Mouse (Mus musculus): Measurements from ENCODE around the gene Tbxa2r. TPM values are rescaled to one million over a fixed set of nuclear protein-coding genes. Genes with fewer than 3 reads are reported as not detected.
A peak's percentile ranks its signal among the peaks of the same experiment; 100 is the strongest.

Tbxa2r gene
- 23.1 and 23.4 TPM in 2 replicates for polyA plus RNA-seq (2014; fragmentation: Nextera tagmentation; extraction: Ambion mirVana)

GRCm38 (mm10) chr10:81328386-81328785 lies at the start of gene Tbxa2r:
Gene Tbxa2r, plus strand, starts transcription at chr10:81328731.
- peak within 1 kb of the TSS; percentile 26 for H3K4me3 ChIP-seq (ENCODE audit: low read depth, low read length)
- no peak for ATAC-seq (ENCODE audit: insufficient number of reproducible peaks, insufficient read depth, low FRiP score, low read depth)
- 10% methylated on average over 10 of the region's 10 CpGs for WGBS

GRCm38 (mm10) chr10:81279496-81279895 lies 49.0 kb upstream of the Tbxa2r start:
- ATAC-seq (ENCODE audit: insufficient number of reproducible peaks, insufficient read depth, low FRiP score, low read depth) = peak; percentile 11; the same call in 1 of the 2 replicates
- Histone ChIP-seq H3K27ac (ENCODE audit: low read length) (no peak overlapping the region), H3K9ac (replicated peaks; ENCODE audit: low read depth, low read length) (no peak overlapping the region), H3K4me2 (replicated peaks; ENCODE audit: low read depth, low read length) (no peak overlapping the region), H3K27me3 (ENCODE audit: control insufficient read depth, insufficient read depth, low read length) (no peaks in the 10 kb centered on the region), H3K4me3 (ENCODE audit: low read depth, low read length) (no peak overlapping the region), H3K36me3 (ENCODE audit: control insufficient read depth, insufficient read depth, low read length) (no peaks in the 10 kb centered on the region), H3K4me1 (ENCODE audit: control insufficient read depth, insufficient read depth, low read length) (no peaks in the 10 kb centered on the region), H3K9me3 (ENCODE audit: control insufficient read depth, low read depth, low read length) (no peaks in the 10 kb centered on the region)
- 32% methylated on average over 10 of the region's 10 CpGs for WGBS

More at GRCm38 (mm10) chr10:81328386-81328785, at the start of gene Tbxa2r:
- H3K27me3 ChIP-seq (ENCODE audit: control insufficient read depth, insufficient read depth, low read length) = 0 out of 2 replicates have a peak, but pooled peaks cover 5% of the 10 kb centered on the region
- H3K9ac ChIP-seq (replicated peaks; ENCODE audit: low read depth, low read length) = peak within 1 kb of the TSS; percentile 41; the same call in 1 of the 2 replicates
- peaks cover 39% of the 10 kb centered on the region for H3K36me3 ChIP-seq (ENCODE audit: control insufficient read depth, insufficient read depth, low read length)
- H3K27ac ChIP-seq (ENCODE audit: low read length) = peak within 1 kb of the TSS; percentile 85
- H3K4me1 ChIP-seq (ENCODE audit: control insufficient read depth, insufficient read depth, low read length) = peaks cover 28% of the 10 kb centered on the region
- peak within 1 kb of the TSS; percentile 36 for H3K4me2 ChIP-seq (replicated peaks; ENCODE audit: low read depth, low read length)
- no peaks in the 10 kb centered on the region for H3K9me3 ChIP-seq (ENCODE audit: control insufficient read depth, low read depth, low read length)

- Histone ChIP-seq H3K9me3 (ENCODE audit: control insufficient read depth, low read depth, low read length) (no peaks in the 10 kb centered on the region), H3K4me3 (ENCODE audit: low read depth, low read length) (no peak overlapping the region; the same call in 1 of the 2 replicates), H3K36me3 (ENCODE audit: control insufficient read depth, insufficient read depth, low read length) (no peaks in the 10 kb centered on the region), H3K4me2 (replicated peaks; ENCODE audit: low read depth, low read length) (no peak overlapping the region), H3K27me3 (ENCODE audit: control insufficient read depth, insufficient read depth, low read length) (0 out of 2 replicates have a peak, but pooled peaks cover 9% of the 10 kb centered on the region), H3K4me1 (ENCODE audit: control insufficient read depth, insufficient read depth, low read length) (peaks cover 5% of the 10 kb centered on the region; the same call in 1 of the 2 replicates), H3K9ac (replicated peaks; ENCODE audit: low read depth, low read length) (no peak overlapping the region), H3K27ac (ENCODE audit: low read length) (no peak overlapping the region)
- no peak for ATAC-seq (ENCODE audit: insufficient number of reproducible peaks, insufficient read depth, low FRiP score, low read depth)
- WGBS = 46% methylated on average over 6 of the region's 6 CpGs
Observed at GRCm38 (mm10) chr10:81284189-81284588, 44.3 kb upstream of the Tbxa2r start.

- H3K27me3 ChIP-seq (ENCODE audit: control insufficient read depth, insufficient read depth, low read length) = 0 out of 2 replicates have a peak, but pooled peaks cover 9% of the 10 kb centered on the region
- H3K9me3 ChIP-seq (ENCODE audit: control insufficient read depth, low read depth, low read length) = no peaks in the 10 kb centered on the region
- peak overlapping the region; percentile 42 for H3K4me3 ChIP-seq (ENCODE audit: low read depth, low read length)
- no peaks in the 10 kb centered on the region for H3K36me3 ChIP-seq (ENCODE audit: control insufficient read depth, insufficient read depth, low read length)
- 10% methylated on average over 17 of the region's 17 CpGs for WGBS
- H3K27ac ChIP-seq (ENCODE audit: low read length) = peak overlapping the region; percentile 48; the same call in 1 of the 2 replicates
- peak overlapping the region; percentile 59 for H3K4me2 ChIP-seq (replicated peaks; ENCODE audit: low read depth, low read length)
- ATAC-seq (ENCODE audit: insufficient number of reproducible peaks, insufficient read depth, low FRiP score, low read depth) = peak; percentile 64
- peaks cover 5% of the 10 kb centered on the region; the same call in 1 of the 2 replicates for H3K4me1 ChIP-seq (ENCODE audit: control insufficient read depth, insufficient read depth, low read length)
- H3K9ac ChIP-seq (replicated peaks; ENCODE audit: low read depth, low read length) = peak overlapping the region; percentile 22; the same call in 1 of the 2 replicates
Observed at GRCm38 (mm10) chr10:81284719-81285118, 43.8 kb upstream of the Tbxa2r start.

- H3K27ac ChIP-seq (ENCODE audit: low read length) = peak overlapping the region; percentile 48
- peak overlapping the region; percentile 42 for H3K4me3 ChIP-seq (ENCODE audit: low read depth, low read length)
- no peaks in the 10 kb centered on the region for H3K36me3 ChIP-seq (ENCODE audit: control insufficient read depth, insufficient read depth, low read length)
- H3K9ac ChIP-seq (replicated peaks; ENCODE audit: low read depth, low read length) = peak overlapping the region; percentile 22; the same call in 1 of the 2 replicates
- peaks cover 5% of the 10 kb centered on the region; the same call in 1 of the 2 replicates for H3K4me1 ChIP-seq (ENCODE audit: control insufficient read depth, insufficient read depth, low read length)
- 1% methylated on average over 54 of the region's 54 CpGs for WGBS
- peak overlapping the region; percentile 59 for H3K4me2 ChIP-seq (replicated peaks; ENCODE audit: low read depth, low read length)
- no peaks in the 10 kb centered on the region for H3K9me3 ChIP-seq (ENCODE audit: control insufficient read depth, low read depth, low read length)
- peak; percentile 76 for ATAC-seq (ENCODE audit: insufficient number of reproducible peaks, insufficient read depth, low FRiP score, low read depth)
- 0 out of 2 replicates have a peak, but pooled peaks cover 9% of the 10 kb centered on the region for H3K27me3 ChIP-seq (ENCODE audit: control insufficient read depth, insufficient read depth, low read length)
Observed at GRCm38 (mm10) chr10:81285694-81286450, 42.7 kb upstream of the Tbxa2r start.

GRCm38 (mm10) chr10:81286586-81286985 lies 41.9 kb upstream of the Tbxa2r start:
- no peaks in the 10 kb centered on the region for H3K9me3 ChIP-seq (ENCODE audit: control insufficient read depth, low read depth, low read length)
- no peak overlapping the region for H3K9ac ChIP-seq (replicated peaks; ENCODE audit: low read depth, low read length)
- H3K36me3 ChIP-seq (ENCODE audit: control insufficient read depth, insufficient read depth, low read length) = no peaks in the 10 kb centered on the region
- no peak overlapping the region for H3K4me3 ChIP-seq (ENCODE audit: low read depth, low read length)
- no peak for ATAC-seq (ENCODE audit: insufficient number of reproducible peaks, insufficient read depth, low FRiP score, low read depth)
- WGBS = 32% methylated on average over 6 of the region's 6 CpGs
- no peak overlapping the region for H3K27ac ChIP-seq (ENCODE audit: low read length)
- peaks cover 9% of the 10 kb centered on the region; the same call in 1 of the 2 replicates for H3K4me1 ChIP-seq (ENCODE audit: control insufficient read depth, insufficient read depth, low read length)
- H3K27me3 ChIP-seq (ENCODE audit: control insufficient read depth, insufficient read depth, low read length) = peaks cover 9% of the 10 kb centered on the region; the same call in 1 of the 2 replicates
- peak overlapping the region; percentile 59; the same call in 1 of the 2 replicates for H3K4me2 ChIP-seq (replicated peaks; ENCODE audit: low read depth, low read length)

- H3K27me3 ChIP-seq (ENCODE audit: control insufficient read depth, insufficient read depth, low read length) = peaks cover 9% of the 10 kb centered on the region; the same call in 1 of the 2 replicates
Observed at GRCm38 (mm10) chr10:81287513-81288157, 40.9 kb upstream of the Tbxa2r start.

GRCm38 (mm10) chr10:81288601-81289000 lies 39.9 kb upstream of the Tbxa2r start:
- no peak overlapping the region for H3K9ac ChIP-seq (replicated peaks; ENCODE audit: low read depth, low read length)
- WGBS = 33% methylated on average over 6 of the region's 6 CpGs
- no peak for ATAC-seq (ENCODE audit: insufficient number of reproducible peaks, insufficient read depth, low FRiP score, low read depth)
- H3K36me3 ChIP-seq (ENCODE audit: control insufficient read depth, insufficient read depth, low read length) = no peaks in the 10 kb centered on the region
- H3K27ac ChIP-seq (ENCODE audit: low read length) = no peak overlapping the region
- H3K27me3 ChIP-seq (ENCODE audit: control insufficient read depth, insufficient read depth, low read length) = peaks cover 9% of the 10 kb centered on the region; the same call in 1 of the 2 replicates
- peaks cover 9% of the 10 kb centered on the region; the same call in 1 of the 2 replicates for H3K4me1 ChIP-seq (ENCODE audit: control insufficient read depth, insufficient read depth, low read length)
- no peak overlapping the region for H3K4me2 ChIP-seq (replicated peaks; ENCODE audit: low read depth, low read length)
- H3K4me3 ChIP-seq (ENCODE audit: low read depth, low read length) = no peak overlapping the region
- H3K9me3 ChIP-seq (ENCODE audit: control insufficient read depth, low read depth, low read length) = no peaks in the 10 kb centered on the region

More at GRCm38 (mm10) chr10:81287513-81288157, 40.9 kb upstream of the Tbxa2r start:
- peaks cover 9% of the 10 kb centered on the region; the same call in 1 of the 2 replicates for H3K4me1 ChIP-seq (ENCODE audit: control insufficient read depth, insufficient read depth, low read length)
- H3K27ac ChIP-seq (ENCODE audit: low read length) = no peak overlapping the region
- no peak overlapping the region for H3K9ac ChIP-seq (replicated peaks; ENCODE audit: low read depth, low read length)
- 65% methylated on average over 8 of the region's 8 CpGs for WGBS
- H3K4me2 ChIP-seq (replicated peaks; ENCODE audit: low read depth, low read length) = no peak overlapping the region
- no peak for ATAC-seq (ENCODE audit: insufficient number of reproducible peaks, insufficient read depth, low FRiP score, low read depth)
- H3K4me3 ChIP-seq (ENCODE audit: low read depth, low read length) = no peak overlapping the region
- H3K9me3 ChIP-seq (ENCODE audit: control insufficient read depth, low read depth, low read length) = no peaks in the 10 kb centered on the region
- H3K36me3 ChIP-seq (ENCODE audit: control insufficient read depth, insufficient read depth, low read length) = no peaks in the 10 kb centered on the region
